Mouse (Mus musculus): ENCODE measurements around the gene Mgat4a. TPM values are rescaled to one million over a fixed set of nuclear protein-coding genes. Genes with fewer than 3 reads are reported as not detected.
"Not testable (repeated sequence)": the region's sequence is repeated elsewhere in the genome, so short reads cannot be mapped to it uniquely, and the experiment has no call there.

Mgat4a gene
- polyA plus RNA-seq, 1 experiment from 2014 or later = 50.1 TPM

GRCm38 (mm10) chr1:37523548-37523947 lies 17.3 kb downstream of the Mgat4a start:
- peaks cover 16% of the 10 kb centered on the region for H3K4me1 ChIP-seq (ENCODE audit: control insufficient read depth, insufficient read depth, low read length)
- not testable (repeated sequence) for H3K9me3 ChIP-seq (ENCODE audit: control insufficient read depth, low read length); H3K4me3 ChIP-seq (ENCODE audit: low read length); ATAC-seq; H3K36me3 ChIP-seq (ENCODE audit: control insufficient read depth, insufficient read depth, low read length); H3K27me3 ChIP-seq (replicated peaks; ENCODE audit: control insufficient read depth, insufficient read depth, low read length); H3K4me2 ChIP-seq (ENCODE audit: low read depth, low read length); H3K9ac ChIP-seq (ENCODE audit: low read depth, low read length)
- 78% methylated on average over 3 of the region's 3 CpGs for WGBS
- H3K27ac ChIP-seq (ENCODE audit: low read length) = peak overlapping the region; percentile 65

GRCm38 (mm10) chr1:37522101-37522500 lies 18.7 kb downstream of the Mgat4a start:
- no peaks in the 10 kb centered on the region for H3K27me3 ChIP-seq (replicated peaks; ENCODE audit: control insufficient read depth, insufficient read depth, low read length)
- no peak overlapping the region for H3K4me2 ChIP-seq (ENCODE audit: low read depth, low read length)
- no peaks in the 10 kb centered on the region for H3K9me3 ChIP-seq (ENCODE audit: control insufficient read depth, low read length)
- 64% methylated on average over 5 of the region's 5 CpGs for WGBS
- no peak overlapping the region for H3K4me3 ChIP-seq (ENCODE audit: low read length)
- H3K4me1 ChIP-seq (ENCODE audit: control insufficient read depth, insufficient read depth, low read length) = peaks cover 29% of the 10 kb centered on the region
- ATAC-seq = peak; percentile 78
- H3K27ac ChIP-seq (ENCODE audit: low read length) = peak overlapping the region; percentile 65
- 0 out of 2 replicates have a peak, but pooled peaks cover 2% of the 10 kb centered on the region for H3K36me3 ChIP-seq (ENCODE audit: control insufficient read depth, insufficient read depth, low read length)
- H3K9ac ChIP-seq (ENCODE audit: low read depth, low read length) = no peak overlapping the region

- WGBS = 90% methylated on average over 4 of the region's 4 CpGs
- Histone ChIP-seq H3K9me3 (ENCODE audit: control insufficient read depth, low read length) (no peaks in the 10 kb centered on the region), H3K4me3 (ENCODE audit: low read length) (no peak overlapping the region), H3K27me3 (replicated peaks; ENCODE audit: control insufficient read depth, insufficient read depth, low read length) (no peaks in the 10 kb centered on the region), H3K4me2 (ENCODE audit: low read depth, low read length) (no peak overlapping the region), H3K9ac (ENCODE audit: low read depth, low read length) (no peak overlapping the region), H3K36me3 (ENCODE audit: control insufficient read depth, insufficient read depth, low read length) (no peaks in the 10 kb centered on the region), H3K27ac (ENCODE audit: low read length) (peak overlapping the region; percentile 6; the same call in 1 of the 2 replicates), H3K4me1 (ENCODE audit: control insufficient read depth, insufficient read depth, low read length) (peaks cover 34% of the 10 kb centered on the region)
- no peak for ATAC-seq
Measured at GRCm38 (mm10) chr1:37518791-37519190, 22.0 kb downstream of the Mgat4a start.

GRCm38 (mm10) chr1:37518124-37518720 lies 22.6 kb downstream of the Mgat4a start:
- 48% methylated on average over 4 of the region's 4 CpGs for WGBS
- no peak overlapping the region for H3K9ac ChIP-seq (ENCODE audit: low read depth, low read length)
- no peak overlapping the region for H3K4me3 ChIP-seq (ENCODE audit: low read length)
- no peak overlapping the region for H3K4me2 ChIP-seq (ENCODE audit: low read depth, low read length)
- peak overlapping the region; percentile 55 for H3K27ac ChIP-seq (ENCODE audit: low read length)
- H3K9me3 ChIP-seq (ENCODE audit: control insufficient read depth, low read length) = no peaks in the 10 kb centered on the region
- ATAC-seq = peak; percentile 37; the same call in 1 of the 2 replicates
- peaks cover 36% of the 10 kb centered on the region for H3K4me1 ChIP-seq (ENCODE audit: control insufficient read depth, insufficient read depth, low read length)
- H3K36me3 ChIP-seq (ENCODE audit: control insufficient read depth, insufficient read depth, low read length) = no peaks in the 10 kb centered on the region
- no peaks in the 10 kb centered on the region for H3K27me3 ChIP-seq (replicated peaks; ENCODE audit: control insufficient read depth, insufficient read depth, low read length)

GRCm38 (mm10) chr1:37512961-37513431 lies 27.8 kb downstream of the Mgat4a start:
- Histone ChIP-seq H3K4me2 (ENCODE audit: low read depth, low read length) (no peak overlapping the region), H3K4me3 (ENCODE audit: low read length) (no peak overlapping the region), H3K9ac (ENCODE audit: low read depth, low read length) (peak overlapping the region; percentile 46; the same call in 1 of the 2 replicates), H3K27ac (ENCODE audit: low read length) (peak overlapping the region; percentile 68), H3K36me3 (ENCODE audit: control insufficient read depth, insufficient read depth, low read length) (no peaks in the 10 kb centered on the region), H3K4me1 (ENCODE audit: control insufficient read depth, insufficient read depth, low read length) (peaks cover 38% of the 10 kb centered on the region), H3K9me3 (ENCODE audit: control insufficient read depth, low read length) (no peaks in the 10 kb centered on the region), H3K27me3 (replicated peaks; ENCODE audit: control insufficient read depth, insufficient read depth, low read length) (no peaks in the 10 kb centered on the region)
- 65% methylated on average over 2 of the region's 2 CpGs for WGBS
- ATAC-seq = no peak

- ATAC-seq = no peak
- 22% methylated on average over 5 of the region's 5 CpGs for WGBS
- Histone ChIP-seq H3K27ac (ENCODE audit: low read length) (peak overlapping the region; percentile 68), H3K9ac (ENCODE audit: low read depth, low read length) (peak overlapping the region; percentile 46; the same call in 1 of the 2 replicates), H3K4me1 (ENCODE audit: control insufficient read depth, insufficient read depth, low read length) (peaks cover 30% of the 10 kb centered on the region), H3K9me3 (ENCODE audit: control insufficient read depth, low read length) (no peaks in the 10 kb centered on the region), H3K4me2 (ENCODE audit: low read depth, low read length) (no peak overlapping the region), H3K36me3 (ENCODE audit: control insufficient read depth, insufficient read depth, low read length) (no peaks in the 10 kb centered on the region), H3K27me3 (replicated peaks; ENCODE audit: control insufficient read depth, insufficient read depth, low read length) (no peaks in the 10 kb centered on the region), H3K4me3 (ENCODE audit: low read length) (no peak overlapping the region)
Measured at GRCm38 (mm10) chr1:37512109-37512640, 28.6 kb downstream of the Mgat4a start.

- Histone ChIP-seq H3K9me3 (ENCODE audit: control insufficient read depth, low read length) (no peaks in the 10 kb centered on the region), H3K27me3 (replicated peaks; ENCODE audit: control insufficient read depth, insufficient read depth, low read length) (no peaks in the 10 kb centered on the region), H3K4me3 (ENCODE audit: low read length) (no peak overlapping the region), H3K4me2 (ENCODE audit: low read depth, low read length) (no peak overlapping the region), H3K4me1 (ENCODE audit: control insufficient read depth, insufficient read depth, low read length) (peaks cover 27% of the 10 kb centered on the region), H3K27ac (ENCODE audit: low read length) (peak overlapping the region; percentile 35; the same call in 1 of the 2 replicates), H3K9ac (ENCODE audit: low read depth, low read length) (no peak overlapping the region), H3K36me3 (ENCODE audit: control insufficient read depth, insufficient read depth, low read length) (0 out of 2 replicates have a peak, but pooled peaks cover 2% of the 10 kb centered on the region)
- peak; percentile 62 for ATAC-seq
- WGBS = 68% methylated on average over 3 of the region's 3 CpGs
Measured at GRCm38 (mm10) chr1:37510193-37510592, 30.6 kb downstream of the Mgat4a start.

- WGBS = 83% methylated on average over 5 of the region's 5 CpGs
- no peak overlapping the region for H3K4me2 ChIP-seq (ENCODE audit: low read depth, low read length)
Measured at GRCm38 (mm10) chr1:37509437-37509836, 31.4 kb downstream of the Mgat4a start.

GRCm38 (mm10) chr1:37505348-37505730 lies 35.5 kb downstream of the Mgat4a start:
- no peaks in the 10 kb centered on the region for H3K9me3 ChIP-seq (ENCODE audit: control insufficient read depth, low read length)
- no peaks in the 10 kb centered on the region for H3K27me3 ChIP-seq (replicated peaks; ENCODE audit: control insufficient read depth, insufficient read depth, low read length)
- 0 out of 2 replicates have a peak, but pooled peaks cover 2% of the 10 kb centered on the region for H3K36me3 ChIP-seq (ENCODE audit: control insufficient read depth, insufficient read depth, low read length)
- no peak overlapping the region for H3K4me3 ChIP-seq (ENCODE audit: low read length)
- no peak overlapping the region for H3K9ac ChIP-seq (ENCODE audit: low read depth, low read length)
- peak overlapping the region; percentile 73 for H3K27ac ChIP-seq (ENCODE audit: low read length)
- ATAC-seq = peak; percentile 5; the same call in 1 of the 2 replicates
- 73% methylated on average over 9 of the region's 9 CpGs for WGBS
- peaks cover 42% of the 10 kb centered on the region for H3K4me1 ChIP-seq (ENCODE audit: control insufficient read depth, insufficient read depth, low read length)
- H3K4me2 ChIP-seq (ENCODE audit: low read depth, low read length) = no peak overlapping the region

More at GRCm38 (mm10) chr1:37509437-37509836, 31.4 kb downstream of the Mgat4a start:
- no peak for ATAC-seq
- Histone ChIP-seq H3K36me3 (ENCODE audit: control insufficient read depth, insufficient read depth, low read length) (0 out of 2 replicates have a peak, but pooled peaks cover 2% of the 10 kb centered on the region), H3K9ac (ENCODE audit: low read depth, low read length) (no peak overlapping the region), H3K27ac (ENCODE audit: low read length) (no peak overlapping the region), H3K27me3 (replicated peaks; ENCODE audit: control insufficient read depth, insufficient read depth, low read length) (no peaks in the 10 kb centered on the region), H3K9me3 (ENCODE audit: control insufficient read depth, low read length) (no peaks in the 10 kb centered on the region), H3K4me1 (ENCODE audit: control insufficient read depth, insufficient read depth, low read length) (peaks cover 35% of the 10 kb centered on the region), H3K4me3 (ENCODE audit: low read length) (no peak overlapping the region)
